Mouse (Mus musculus) myocyte (in vitro differentiated cells): ENCODE results near the gene Clec2l. TPM values are rescaled to one million over a fixed set of nuclear protein-coding genes. Genes with fewer than 3 reads are reported as not detected.

ENCODE experiments used
- H3K27me3 ChIP-seq: one replicate; pipeline ENCODE4 v1.6.1; 2011; ENCODE audit not compliant: control insufficient read depth, insufficient read depth, insufficient read length
- H3K36me3 ChIP-seq: one replicate; pipeline ENCODE4 v1.6.1; 2011; ENCODE audit not compliant: control insufficient read depth, insufficient read depth
- H3K4me2 ChIP-seq: one replicate; pipeline ENCODE4 v1.6.1; 2011; ENCODE audit warnings: low read depth, control low read depth
- H3K4me3 ChIP-seq: one replicate; pipeline ENCODE4 v1.5.1; 2011; ENCODE audit warnings: mild to moderate bottlenecking, control low read depth, moderate library complexity
- H3K79me2 ChIP-seq: one replicate; pipeline ENCODE4 v1.6.1; 2011; ENCODE audit not compliant: control insufficient read depth, insufficient read depth
- H3ac ChIP-seq: one replicate; pipeline ENCODE4 v1.6.1; 2011; ENCODE audit not compliant: control insufficient read depth, insufficient read length
- CEBPB ChIP-seq: IDR thresholded peaks from 2 replicates; pipeline ENCODE4 v1.6.1; 2011; ENCODE audit warnings: mild to moderate bottlenecking, moderate library complexity; ENCODE audit not compliant: poor library complexity, insufficient read depth, severe bottlenecking
- E2F4 ChIP-seq: IDR thresholded peaks from one replicate; pipeline ENCODE4 v1.6.1; 2011; ENCODE audit warnings: mild to moderate bottlenecking, control low read depth, moderate library complexity; ENCODE audit not compliant: insufficient read depth
- MAX ChIP-seq: IDR thresholded peaks from one replicate; pipeline ENCODE4 v1.6.1; 2011; ENCODE audit warnings: low read depth, mild to moderate bottlenecking, control low read depth
- MYOD1 ChIP-seq, 3 experiments: IDR thresholded peaks; one replicate each; pipeline ENCODE4 v1.6.1; 2011; ENCODE audit warnings: control low read depth in 2 of 3, low read depth in 2 of 3, mild to moderate bottlenecking in 2 of 3, moderate library complexity in 1 of 3; ENCODE audit not compliant: insufficient read length in 2 of 3, control insufficient read depth in 1 of 3
- MYOG ChIP-seq, 3 experiments: IDR thresholded peaks; one replicate each; pipeline ENCODE4 v1.6.1; 2011; ENCODE audit warnings: control low read depth in 2 of 3, low read depth in 2 of 3, mild to moderate bottlenecking in 2 of 3; ENCODE audit not compliant: insufficient read length in 2 of 3, control insufficient read depth in 1 of 3, insufficient read depth in 1 of 3
- POLR2A ChIP-seq: IDR thresholded peaks from one replicate; pipeline ENCODE4 v1.6.1; 2011; ENCODE audit warnings: low read depth, mild to moderate bottlenecking, control low read depth, moderate library complexity; ENCODE audit not compliant: insufficient read length
- POLR2AphosphoS2 ChIP-seq: IDR thresholded peaks from one replicate; pipeline ENCODE4 v1.6.1; 2011; ENCODE audit warnings: low read depth, control low read depth; ENCODE audit not compliant: insufficient read length
- REST ChIP-seq: IDR thresholded peaks from one replicate; pipeline ENCODE4 v1.6.1; 2011; ENCODE audit warnings: mild to moderate bottlenecking, control low read depth, moderate library complexity; ENCODE audit not compliant: insufficient read depth, insufficient read length
- SRF ChIP-seq: IDR thresholded peaks from one replicate; pipeline ENCODE4 v1.6.1; 2011; ENCODE audit warnings: low read depth; ENCODE audit not compliant: control insufficient read depth, insufficient read length
- TCF12 ChIP-seq: IDR thresholded peaks from one replicate; pipeline ENCODE4 v1.6.1; 2011; ENCODE audit warnings: mild to moderate bottlenecking, control low read depth; ENCODE audit not compliant: poor library complexity, insufficient read depth, severe bottlenecking
- TCF3 ChIP-seq: IDR thresholded peaks from one replicate; pipeline ENCODE4 v1.6.1; 2011; ENCODE audit warnings: low read depth, control low read depth; ENCODE audit not compliant: insufficient read length
- USF1 ChIP-seq: IDR thresholded peaks from one replicate; pipeline ENCODE4 v1.6.1; 2011; ENCODE audit warnings: low read depth, mild to moderate bottlenecking, control low read depth, moderate library complexity
- polyA plus RNA-seq: library from polyadenylated mRNA; unstranded; fragments of >200 nt; fragmentation: generic; extraction: Trizol; gene quantifications from one replicate; pipeline ENCODE4 v1.2.1, GENCODE M21; 2012; ENCODE audit warnings: missing spikeins

Gene Clec2l
- polyA plus RNA-seq, 1 experiment = 0.19 TPM

DNA sequence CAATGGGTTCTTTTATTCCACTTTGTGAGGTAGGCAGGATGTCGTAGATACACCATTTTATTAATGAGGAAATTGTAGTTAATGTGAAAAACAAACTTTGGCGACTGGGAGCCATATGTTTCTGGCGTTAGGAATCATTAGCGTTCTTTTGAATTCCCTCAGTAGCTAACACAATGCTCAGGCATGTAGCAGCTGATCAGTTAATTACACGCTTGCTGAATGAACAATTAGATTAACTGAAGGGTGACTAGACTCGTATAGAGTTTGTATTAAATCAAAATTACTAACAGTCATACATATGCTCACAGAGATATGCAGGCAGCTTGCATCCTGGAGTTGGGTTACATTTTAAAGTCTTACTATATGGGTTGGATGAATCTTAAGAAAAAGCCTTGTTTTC, 56.4 kb downstream of the Clec2l start:
- H3K79me2 ChIP-seq = no peaks in the 10 kb centered on the region
- H3K36me3 ChIP-seq = peaks cover 18% of the 10 kb centered on the region
- no peaks in the 10 kb centered on the region for H3K27me3 ChIP-seq
- TF ChIP-seq POLR2AphosphoS2 = no peak
- TF ChIP-seq MAX = no peak
- no peak for TF ChIP-seq USF1
- no peak for TF ChIP-seq SRF
- H3K4me3 ChIP-seq = no peak overlapping the region
- no peak overlapping the region for H3K4me2 ChIP-seq
- H3ac ChIP-seq = no peak overlapping the region

DNA sequence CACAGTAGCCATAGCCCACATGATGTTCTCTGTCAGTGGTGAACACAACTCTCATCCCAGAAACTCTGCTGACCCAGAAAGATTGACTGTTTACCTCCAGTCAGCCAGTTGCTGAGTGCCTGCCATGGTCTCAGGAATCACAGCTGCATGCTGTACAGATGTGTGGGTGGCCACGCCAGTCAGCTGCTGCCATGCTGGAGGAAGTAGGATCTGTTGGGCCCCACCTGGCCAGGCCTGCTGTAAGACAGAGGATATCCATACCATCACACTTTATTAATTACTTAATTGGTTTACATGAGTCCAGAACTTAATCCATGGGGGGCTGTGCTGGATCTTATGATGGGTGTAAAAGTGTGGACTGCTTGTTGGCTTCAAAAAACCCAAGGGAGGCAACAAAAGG, 58.5 kb downstream of the Clec2l start:
- no peak overlapping the region for H3K4me2 ChIP-seq
- peaks cover 6% of the 10 kb centered on the region for H3K36me3 ChIP-seq
- TF ChIP-seq REST = no peak
- TF ChIP-seq TCF3 = no peak
- no peak for TF ChIP-seq POLR2A
- TF ChIP-seq E2F4 = no peak
- no peak for TF ChIP-seq MAX
- TF ChIP-seq MYOD1 (IDR thresholded peaks at IDR 0.05; ENCODE audit: control insufficient read depth in 1 of 3, insufficient read length in 2 of 3, low read depth in 2 of 3) = peak in 2 of 3 experiments; percentile 11 to 40
- no peak overlapping the region for H3K4me3 ChIP-seq
- H3K27me3 ChIP-seq = no peaks in the 10 kb centered on the region
- no peaks in the 10 kb centered on the region for H3K79me2 ChIP-seq
- H3ac ChIP-seq = no peak overlapping the region

DNA sequence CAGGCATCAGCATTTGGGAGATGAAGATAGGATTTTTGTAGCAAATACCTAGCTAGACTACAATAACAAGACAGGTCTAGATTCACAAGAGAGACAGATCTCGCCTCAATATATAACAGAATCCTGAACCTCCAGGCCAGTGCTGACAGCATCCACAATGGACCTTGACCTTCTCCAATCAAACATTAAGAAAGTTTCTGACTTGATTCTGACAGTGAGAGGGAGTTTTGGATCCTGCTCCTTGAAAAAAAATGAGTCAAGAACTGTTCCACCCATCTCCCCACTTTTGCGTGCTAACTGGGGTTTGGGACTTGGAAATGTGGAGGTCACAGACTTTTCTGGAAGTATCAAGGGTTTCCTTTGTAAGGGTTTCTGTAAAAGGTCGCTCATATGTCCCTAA, 62.6 kb downstream of the Clec2l start:
- no peak overlapping the region for H3K4me3 ChIP-seq
- no peaks in the 10 kb centered on the region for H3K27me3 ChIP-seq
- TF ChIP-seq POLR2AphosphoS2 (no peak), USF1 (no peak), MYOG (IDR thresholded peaks at IDR 0.05; ENCODE audit: control insufficient read depth in 1 of 3, insufficient read depth in 1 of 3, insufficient read length in 2 of 3, low read depth in 2 of 3) (no peak), SRF (no peak), MAX (no peak), POLR2A (no peak), CEBPB (no peak), MYOD1 (IDR thresholded peaks at IDR 0.05; ENCODE audit: control insufficient read depth in 1 of 3, insufficient read length in 2 of 3, low read depth in 2 of 3) (no peak), TCF3 (no peak), REST (no peak), TCF12 (no peak)
- H3K4me2 ChIP-seq = no peak overlapping the region
- H3K36me3 ChIP-seq = peaks cover 7% of the 10 kb centered on the region
- H3K79me2 ChIP-seq = no peaks in the 10 kb centered on the region
- no peak overlapping the region for H3ac ChIP-seq

Other genes starting within 250 kb of the Clec2l start
- gene Ubn2, start 229.1 kb upstream of the Clec2l start, polyA plus RNA-seq = 2.3 TPM
- gene Fmc1, start 129.6 kb upstream of the Clec2l start, polyA plus RNA-seq = 110 TPM
- 21.1 TPM for gene Luc7l2, start 111.7 kb upstream of the Clec2l start, polyA plus RNA-seq
- 1.7 TPM for gene Klrg2, start 25.8 kb upstream of the Clec2l start, polyA plus RNA-seq
- gene Tbxas1, start 212.3 kb downstream of the Clec2l start, polyA plus RNA-seq = not detected
- 11.3 TPM for gene Hipk2, start 213.1 kb downstream of the Clec2l start, polyA plus RNA-seq